In genomic region chr8:111439189-111439588, GRCm38 (mm10) we compare ENCODE assay signal across 8 mouse cellular contexts. TPM values are rescaled to one million over a fixed set of nuclear protein-coding genes. Genes with fewer than 3 reads are reported as not detected.
DNase-seq lines count a peak whose midpoint lies in the region; ATAC-seq and TF ChIP-seq lines count a peak whose summit lies in the region.

No protein-coding gene starts in this region.

- ATAC-seq in kidney, embryonic 14.5 days (ENCODE audit: low FRiP score, low TSS enrichment) = peak; percentile 55; the same call in 1 of the 2 replicates
- no peak for ATAC-seq in limb, embryonic 11.5 days (ENCODE audit: insufficient number of reproducible peaks, low FRiP score, low TSS enrichment, low read depth)

- WGBS in cerebellum, adult 2 months = 15% methylated on average over 9 of the region's 9 CpGs
- WGBS in kidney, embryonic 14.5 days = 11% methylated on average over 9 of the region's 9 CpGs
- 18% methylated on average over 9 of the region's 9 CpGs for WGBS in limb, embryonic 11.5 days

- peak; percentile 77 for TF ChIP-seq CTCF in cerebellum, adult 2 months (IDR thresholded peaks at IDR 0.05; ENCODE audit: borderline replicate concordance, insufficient read depth, low read depth, low read length)
- TF ChIP-seq CTCF in gastrocnemius, adult 2 months (IDR thresholded peaks at IDR 0.05) = peak; percentile 82

- TF ChIP-seq POLR2A in cerebellum, adult 2 months (IDR thresholded peaks at IDR 0.05; ENCODE audit: borderline replicate concordance, insufficient read depth, low read length) = no peak

- DNase-seq in 3134 (ENCODE audit: extremely low read depth, insufficient read length, low spot score) = peak; percentile 45
- DNase-seq in MEL-GATA-1-ER (ENCODE audit: extremely low read depth, low read depth) = peak; percentile 29
- peak; percentile 77 to 83 for DNase-seq in cerebellum, adult 2 months
- peak; percentile 59 for DNase-seq in gastrocnemius, adult 2 months
- peak; percentile 82 for DNase-seq in limb, embryonic 11.5 days (ENCODE audit: low spot score)
- peak; percentile 39 for DNase-seq in ovary, adult 18-20 months (ENCODE audit: low spot score)
- peak; percentile 21 to 60 for DNase-seq in thymus, postnatal 10 days (ENCODE audit: low spot score in 2 of 2)

- no peaks in the 10 kb centered on the region for H3K9me3 ChIP-seq in kidney, embryonic 14.5 days (ENCODE audit: control insufficient read depth, low read length)
- H3K9me3 ChIP-seq in limb, embryonic 11.5 days (ENCODE audit: control insufficient read depth, low read length) = no peaks in the 10 kb centered on the region

- H3K36me3 ChIP-seq in kidney, embryonic 14.5 days (ENCODE audit: control insufficient read depth, insufficient read depth, low read length) = no peaks in the 10 kb centered on the region
- H3K36me3 ChIP-seq in limb, embryonic 11.5 days (ENCODE audit: control insufficient read depth, insufficient read depth, low read length) = no peaks in the 10 kb centered on the region

- H3K27me3 ChIP-seq in cerebellum, adult 2 months (ENCODE audit: control insufficient read depth, insufficient read depth, low read length) = no peaks in the 10 kb centered on the region
- no peaks in the 10 kb centered on the region for H3K27me3 ChIP-seq in kidney, embryonic 14.5 days (ENCODE audit: control insufficient read depth, insufficient read depth, low read length)
- no peaks in the 10 kb centered on the region for H3K27me3 ChIP-seq in limb, embryonic 11.5 days (ENCODE audit: control insufficient read depth, insufficient read depth, low read length)

- H3K9ac ChIP-seq in kidney, embryonic 14.5 days (ENCODE audit: low read depth, low read length) = peak overlapping the region; percentile 24; the same call in 1 of the 2 replicates
- peak overlapping the region; percentile 18; the same call in 1 of the 2 replicates for H3K9ac ChIP-seq in limb, embryonic 11.5 days (ENCODE audit: low read length)

- H3K4me1 ChIP-seq in cerebellum, adult 2 months (ENCODE audit: control insufficient read depth, insufficient read depth, low read length) = peaks cover 3% of the 10 kb centered on the region
- no peaks in the 10 kb centered on the region for H3K4me1 ChIP-seq in kidney, embryonic 14.5 days (ENCODE audit: control insufficient read depth, insufficient read depth, low read length)
- no peaks in the 10 kb centered on the region for H3K4me1 ChIP-seq in limb, embryonic 11.5 days (ENCODE audit: control insufficient read depth, insufficient read depth, low read length)

- H3K27ac ChIP-seq in cerebellum, adult 2 months (ENCODE audit: insufficient read depth, low read length) = no peak overlapping the region
- H3K27ac ChIP-seq in gastrocnemius, adult 2 months = no peak overlapping the region
- no peak overlapping the region for H3K27ac ChIP-seq in kidney, embryonic 14.5 days (ENCODE audit: low read depth, low read length)
- no peak overlapping the region for H3K27ac ChIP-seq in limb, embryonic 11.5 days (replicated peaks; ENCODE audit: low read depth, low read length)

- no peak overlapping the region for H3K4me3 ChIP-seq in cerebellum, adult 2 months (replicated peaks; ENCODE audit: insufficient read depth, low read depth, low read length)
- no peak overlapping the region for H3K4me3 ChIP-seq in gastrocnemius, adult 2 months
- no peak overlapping the region for H3K4me3 ChIP-seq in kidney, embryonic 14.5 days (ENCODE audit: low read length)
- no peak overlapping the region for H3K4me3 ChIP-seq in limb, embryonic 11.5 days (ENCODE audit: low read depth, low read length)

- no peak overlapping the region for H3K4me2 ChIP-seq in kidney, embryonic 14.5 days (replicated peaks; ENCODE audit: low read depth, low read length)
- H3K4me2 ChIP-seq in limb, embryonic 11.5 days (ENCODE audit: low read depth, severe bottlenecking) = no peak overlapping the region

- intact Hi-C loops in gastrocnemius, adult 2 months (cut with DNase I) = loop anchor here (1.0 kb wide), 1 partner anchor 96 kb away; no protein-coding TSS in a partner anchor

RNA-seq across cellular contexts. Expression of gene Fa2h, which starts 45.6 kb away (rescaled TPM):
- polyA plus RNA-seq in cerebellum, adult 2 months (2012; rRNA removed) = 93.9 and 107 TPM in 2 replicates
- total RNA-seq in gastrocnemius, adult 2 months (2021) = under 1 TPM; 0.48 to 0.50 TPM
- polyA plus RNA-seq in kidney, embryonic 14.5 days (2014; fragmentation: Nextera tagmentation; extraction: Ambion mirVana) = 0.84 and 0.90 TPM in 2 replicates
- not detected in 2 replicates for polyA plus RNA-seq in limb, embryonic 11.5 days (2014; fragmentation: Nextera tagmentation; extraction: Ambion mirVana)

Comparison
In these comparisons a context has a peak if more than half of its experiments do, and no peak if none do; other contexts are left out.
1. DNase-seq: peak in every context shown above with its lines; median percentile 82 in limb, embryonic 11.5 days; 80 in cerebellum, adult 2 months; 59 in gastrocnemius, adult 2 months; 45 in 3134; 40 in thymus, postnatal 10 days; 39 in ovary, adult 18-20 months; 29 in MEL-GATA-1-ER.
2. RNA of gene Fa2h, which starts 45.6 kb away (polyA plus RNA-seq): 93.9 to 107 TPM in cerebellum, adult 2 months; 0.84 to 0.90 TPM in kidney, embryonic 14.5 days and not detected in limb, embryonic 11.5 days; every median in the first group is over 10 times any median in the second.